Mouse (Mus musculus): ENCODE measurements around the gene Ap1b1. TPM values are rescaled to one million over a fixed set of nuclear protein-coding genes. Genes with fewer than 3 reads are reported as not detected.

The Ap1b1 gene
- total RNA-seq (2021): 100 to 1,000 TPM; 134 to 146 TPM

GRCm38 (mm10) chr11:4986695-4987486 is at the start of gene Ap1b1:
Ap1b1 (plus strand) TSS chr11:4986824.
- DNase-seq (ENCODE audit: extremely low spot score in 1 of 2, low spot score in 1 of 2): peak; percentile 70 to 74

- DNase-seq (ENCODE audit: extremely low spot score in 1 of 2, low spot score in 1 of 2): no peak
Measured at GRCm38 (mm10) chr11:4946530-4946929, 40.1 kb upstream of the Ap1b1 start.

GRCm38 (mm10) chr11:4946947-4947812 is 39.4 kb upstream of the Ap1b1 start:
- peak; percentile 62 to 74 for DNase-seq (ENCODE audit: extremely low spot score in 1 of 2, low spot score in 1 of 2)

- peak in 1 of 2 experiments; percentile 29 for DNase-seq (ENCODE audit: extremely low spot score in 1 of 2, low spot score in 1 of 2)
Measured at GRCm38 (mm10) chr11:4947813-4948174, 38.8 kb upstream of the Ap1b1 start, which contains the start of gene Nefh. Nefh (minus strand) TSS chr11:4948064.

GRCm38 (mm10) chr11:4948792-4949191 is 37.8 kb upstream of the Ap1b1 start:
- DNase-seq (ENCODE audit: extremely low spot score in 1 of 2, low spot score in 1 of 2): no peak

GRCm38 (mm10) chr11:4949256-4950044 is 37.2 kb upstream of the Ap1b1 start:
- DNase-seq (ENCODE audit: extremely low spot score in 1 of 2, low spot score in 1 of 2): peak in 1 of 2 experiments; percentile 26

- DNase-seq (ENCODE audit: extremely low spot score in 1 of 2, low spot score in 1 of 2): no peak
Measured at GRCm38 (mm10) chr11:4953401-4953800, 33.2 kb upstream of the Ap1b1 start.

- no peak for DNase-seq (ENCODE audit: extremely low spot score in 1 of 2, low spot score in 1 of 2)
Measured at GRCm38 (mm10) chr11:4953918-4954317, 32.7 kb upstream of the Ap1b1 start.

GRCm38 (mm10) chr11:4963099-4963808 is 23.4 kb upstream of the Ap1b1 start:
- no peak for DNase-seq (ENCODE audit: extremely low spot score in 1 of 2, low spot score in 1 of 2)

- DNase-seq (ENCODE audit: extremely low spot score in 1 of 2, low spot score in 1 of 2): no peak
Measured at GRCm38 (mm10) chr11:4966325-4966724, 20.3 kb upstream of the Ap1b1 start.

GRCm38 (mm10) chr11:4966888-4967287 is 19.7 kb upstream of the Ap1b1 start:
- DNase-seq (ENCODE audit: extremely low spot score in 1 of 2, low spot score in 1 of 2): no peak

GRCm38 (mm10) chr11:4967549-4967948 is 19.1 kb upstream of the Ap1b1 start:
- no peak for DNase-seq (ENCODE audit: extremely low spot score in 1 of 2, low spot score in 1 of 2)

- no peak for DNase-seq (ENCODE audit: extremely low spot score in 1 of 2, low spot score in 1 of 2)
Measured at GRCm38 (mm10) chr11:4968376-4968775, 18.2 kb upstream of the Ap1b1 start.

GRCm38 (mm10) chr11:4972967-4973870 is 13.4 kb upstream of the Ap1b1 start:
- DNase-seq (ENCODE audit: extremely low spot score in 1 of 2, low spot score in 1 of 2): peak in 1 of 2 experiments; percentile 52

- DNase-seq (ENCODE audit: extremely low spot score in 1 of 2, low spot score in 1 of 2): no peak
Measured at GRCm38 (mm10) chr11:4973871-4974256, 12.8 kb upstream of the Ap1b1 start.

GRCm38 (mm10) chr11:4974376-4975122 is 12.1 kb upstream of the Ap1b1 start:
- no peak for DNase-seq (ENCODE audit: extremely low spot score in 1 of 2, low spot score in 1 of 2)

GRCm38 (mm10) chr11:4975623-4976022 is 11.0 kb upstream of the Ap1b1 start:
- peak; percentile 37 to 74 for DNase-seq (ENCODE audit: extremely low spot score in 1 of 2, low spot score in 1 of 2)

- no peak for DNase-seq (ENCODE audit: extremely low spot score in 1 of 2, low spot score in 1 of 2)
Measured at GRCm38 (mm10) chr11:4983010-4983409, 3.6 kb upstream of the Ap1b1 start.

Data from layer of hippocampus, postnatal 25 days (tissue).